Mouse (Mus musculus) hindbrain, embryonic 12.5 days (tissue): ENCODE data around the gene Tnk2. TPM values are rescaled to one million over a fixed set of nuclear protein-coding genes. Genes with fewer than 3 reads are reported as not detected.
"Not testable (repeated sequence)": the region's sequence is repeated elsewhere in the genome, so short reads cannot be mapped to it uniquely, and the experiment has no call there.

ENCODE experiments used
- ATAC-seq: fragments of 200-750 bp; cut with Nextera tagmentation; 2 replicates; pipeline ENCODE4 v1.8.0; 2017; ENCODE audit warnings: moderate TSS enrichment; ENCODE audit not compliant: low FRiP score
- H3K27ac ChIP-seq: fragments of 300-500 bp; sonication (generic); 2 replicates; pipeline ENCODE4 v1.5.1; 2016; ENCODE audit warnings: mild to moderate bottlenecking
- H3K27me3 ChIP-seq: fragments of 300-500 bp; sonication (generic); 2 replicates; pipeline ENCODE4 v1.6.1; 2016; ENCODE audit warnings: mild to moderate bottlenecking
- H3K36me3 ChIP-seq: fragments of 300-500 bp; sonication (generic); 2 replicates; pipeline ENCODE4 v1.6.1; 2016; ENCODE audit warnings: mild to moderate bottlenecking
- H3K4me1 ChIP-seq: fragments of 300-500 bp; sonication (generic); 2 replicates; pipeline ENCODE4 v1.6.1; 2016
- H3K4me2 ChIP-seq: fragments of 300-500 bp; sonication (generic); replicated peaks from 2 replicates; pipeline ENCODE4 v1.6.1; 2016; ENCODE audit warnings: mild to moderate bottlenecking
- H3K4me3 ChIP-seq: fragments of 300-500 bp; sonication (generic); 2 replicates; pipeline ENCODE4 v1.5.1; 2016; ENCODE audit warnings: mild to moderate bottlenecking
- H3K9ac ChIP-seq: fragments of 300-500 bp; sonication (generic); 2 replicates; pipeline ENCODE4 v1.6.1; 2016; ENCODE audit warnings: mild to moderate bottlenecking, moderate library complexity
- H3K9me3 ChIP-seq: fragments of 300-500 bp; sonication (generic); replicated peaks from 2 replicates; pipeline ENCODE4 v1.6.1; 2016; ENCODE audit warnings: mild to moderate bottlenecking
- WGBS: fragments of 180-500 bp; shearing (Covaris S2); methylation state at CpG from one replicate; pipeline ENCODE4 v1.1.7; 2016; 5-methylcytosine and 5-hydroxymethylcytosine counted together
- polyA plus RNA-seq: library from polyadenylated mRNA; unstranded; fragments of >200 nt; fragmentation: Nextera tagmentation; extraction: Ambion mirVana; gene quantifications from 2 replicates; pipeline ENCODE4 v1.2.1, GENCODE M21; 2016

Tnk2 gene
- polyA plus RNA-seq, 1 experiment from 2014 or later: 17.2 TPM

DNA sequence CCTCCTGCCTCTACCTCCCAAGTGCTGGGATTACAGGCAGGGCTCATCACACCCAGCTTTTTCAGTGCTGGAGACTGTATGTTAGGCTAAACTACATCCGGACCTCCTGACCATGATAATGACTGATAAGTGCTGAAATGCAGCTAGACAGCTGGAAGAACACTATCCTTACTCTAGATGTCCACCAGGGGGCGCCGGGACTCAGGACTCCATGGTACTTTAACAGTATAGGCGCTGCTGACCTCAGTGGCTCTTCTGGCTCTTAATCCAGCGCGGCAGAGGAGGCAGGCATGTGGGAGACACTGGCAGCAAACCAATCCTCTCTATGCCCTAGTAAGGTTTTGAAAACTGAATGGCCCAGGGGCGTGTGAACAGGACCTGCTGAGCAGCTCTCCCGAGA, 5.2 kb upstream of the Tnk2 start:
- Histone ChIP-seq H3K27me3 (no peaks in the 10 kb centered on the region), H3K4me2 (no peak overlapping the region), H3K4me3 (no peak overlapping the region), H3K4me1 (0 out of 2 replicates have a peak, but pooled peaks cover 5% of the 10 kb centered on the region), H3K9me3 (no peaks in the 10 kb centered on the region), H3K36me3 (no peaks in the 10 kb centered on the region), H3K27ac (no peak overlapping the region), H3K9ac (no peak overlapping the region)
- ATAC-seq: 0 out of 2 replicates have a peak, but pooled peaks have one; percentile 29
- WGBS: 11% methylated on average over 8 of the region's 8 CpGs

DNA sequence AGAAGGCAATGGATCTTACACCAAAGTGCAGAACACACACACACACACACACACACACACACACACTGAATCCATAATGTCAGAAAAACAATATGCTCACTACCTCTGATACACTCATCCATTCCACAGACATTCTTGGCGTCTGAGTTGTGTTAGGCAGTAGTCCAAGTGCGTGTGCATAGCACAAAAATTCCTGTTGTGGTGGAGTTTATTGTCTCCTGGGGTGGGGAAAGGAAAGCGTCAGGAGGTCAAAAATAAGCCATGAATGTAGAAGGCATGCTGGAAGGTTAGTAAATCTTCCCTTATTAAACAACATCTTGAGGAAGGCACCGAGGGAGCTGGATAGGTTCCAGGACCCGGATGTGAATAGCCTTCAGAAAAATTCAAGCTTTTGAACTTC, 3.6 kb upstream of the Tnk2 start:
- Histone ChIP-seq H3K4me3 (no peak overlapping the region), H3K9me3 (no peaks in the 10 kb centered on the region), H3K4me1 (peaks cover 13% of the 10 kb centered on the region), H3K27ac (no peak overlapping the region), H3K27me3 (no peaks in the 10 kb centered on the region), H3K4me2 (no peak overlapping the region), H3K9ac (no peak overlapping the region), H3K36me3 (no peaks in the 10 kb centered on the region)
- no peak for ATAC-seq
- 68% methylated on average over 5 of the region's 5 CpGs for WGBS

DNA sequence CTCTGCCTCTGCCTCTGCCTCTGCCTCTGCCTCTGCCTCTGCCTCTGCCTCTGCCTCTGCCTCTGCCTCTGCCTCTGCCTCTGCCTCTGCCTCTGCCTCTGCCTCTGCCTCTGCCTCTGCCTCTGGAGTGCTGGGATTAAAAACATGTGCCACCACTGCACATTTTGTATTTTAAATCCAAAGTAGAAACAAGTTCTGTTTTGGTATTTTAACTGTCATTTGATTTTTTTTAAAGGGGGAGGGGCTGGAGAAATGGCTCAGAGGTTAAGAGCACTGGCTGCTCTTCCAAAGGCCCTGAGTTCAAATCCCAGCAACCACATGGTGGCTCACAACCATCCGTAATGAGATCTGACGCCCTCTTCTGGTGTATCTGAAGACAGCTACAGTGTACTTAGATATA, 3.0 kb upstream of the Tnk2 start:
- not testable (repeated sequence) for H3K4me3 ChIP-seq, H3K9me3 ChIP-seq, ATAC-seq, H3K36me3 ChIP-seq, H3K27ac ChIP-seq, H3K9ac ChIP-seq, H3K4me2 ChIP-seq, H3K27me3 ChIP-seq
- peaks cover 19% of the 10 kb centered on the region for H3K4me1 ChIP-seq
- 70% methylated on average over 2 of the region's 2 CpGs for whole genome bisulfite sequencing

DNA sequence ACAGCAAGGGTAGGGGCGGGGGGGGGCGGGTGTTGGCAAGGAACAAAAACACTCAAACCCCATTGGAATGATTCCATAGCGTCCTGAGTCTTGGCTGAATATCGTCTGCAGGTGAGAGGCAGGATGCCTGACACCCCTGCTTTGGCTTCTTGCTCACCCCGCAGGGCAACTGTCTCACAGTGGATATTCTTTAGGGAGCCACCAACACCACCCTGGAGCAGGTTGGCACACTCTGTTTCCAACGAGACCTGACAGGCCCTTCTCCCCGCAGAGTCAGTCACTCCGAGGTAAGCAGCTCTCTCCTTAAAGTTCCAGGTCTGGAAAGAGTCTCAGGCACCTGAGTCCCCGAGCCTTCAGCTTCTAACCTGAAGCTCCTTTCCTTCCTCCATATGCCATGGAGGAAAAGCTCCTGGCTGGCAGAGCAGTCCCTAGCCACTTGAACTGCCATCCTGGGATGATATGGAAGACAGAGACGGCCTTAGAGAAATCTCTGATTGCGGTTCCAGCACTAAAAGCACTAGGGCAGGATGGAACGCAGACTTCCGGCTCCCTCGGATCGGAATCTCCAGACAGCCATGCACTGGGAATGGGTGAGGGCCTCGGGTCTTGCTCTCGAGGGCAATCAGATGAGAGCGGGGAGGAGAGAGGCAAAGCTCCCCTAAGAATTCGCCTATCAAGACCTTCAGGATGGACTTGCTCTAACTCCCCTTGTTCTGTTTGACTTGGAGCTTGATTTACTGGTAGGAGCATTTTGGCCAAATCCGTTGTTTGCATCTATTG, 2.0 kb upstream of the Tnk2 start:
- Histone ChIP-seq H3K9ac (no peak overlapping the region), H3K4me2 (no peak overlapping the region), H3K4me3 (no peak overlapping the region), H3K27me3 (0 out of 2 replicates have a peak, but pooled peaks cover 2% of the 10 kb centered on the region), H3K27ac (no peak overlapping the region), H3K4me1 (peaks cover 26% of the 10 kb centered on the region), H3K9me3 (no peaks in the 10 kb centered on the region), H3K36me3 (no peaks in the 10 kb centered on the region)
- no peak for ATAC-seq
- 69% methylated on average over 19 of the region's 20 CpGs for WGBS

DNA sequence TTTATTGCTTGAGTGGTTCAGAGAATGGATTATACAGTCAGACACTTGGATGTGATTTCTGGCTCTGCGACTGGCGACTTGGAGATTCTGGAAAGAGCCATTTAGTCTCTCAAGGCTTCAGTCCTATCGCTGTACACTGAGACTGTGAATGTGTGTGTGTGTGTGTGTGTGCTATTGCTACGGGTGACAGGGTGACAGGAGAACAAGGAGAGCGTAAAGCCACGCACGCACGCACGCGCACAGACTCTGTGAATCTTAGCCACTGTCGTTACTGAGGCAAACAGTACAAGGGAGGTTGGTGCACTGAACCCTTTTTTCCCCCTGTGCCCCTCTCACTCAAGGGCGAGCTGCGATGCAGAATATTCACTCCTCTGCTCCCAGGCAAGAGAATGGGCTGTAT, 1.4 kb upstream of the Tnk2 start:
- Histone ChIP-seq H3K27me3 (0 out of 2 replicates have a peak, but pooled peaks cover 2% of the 10 kb centered on the region), H3K4me3 (no peak overlapping the region), H3K36me3 (no peaks in the 10 kb centered on the region), H3K4me1 (peaks cover 26% of the 10 kb centered on the region), H3K4me2 (no peak overlapping the region), H3K27ac (no peak overlapping the region), H3K9me3 (no peaks in the 10 kb centered on the region), H3K9ac (no peak overlapping the region)
- no peak for ATAC-seq
- 71% methylated on average over 13 of the region's 13 CpGs for WGBS

DNA sequence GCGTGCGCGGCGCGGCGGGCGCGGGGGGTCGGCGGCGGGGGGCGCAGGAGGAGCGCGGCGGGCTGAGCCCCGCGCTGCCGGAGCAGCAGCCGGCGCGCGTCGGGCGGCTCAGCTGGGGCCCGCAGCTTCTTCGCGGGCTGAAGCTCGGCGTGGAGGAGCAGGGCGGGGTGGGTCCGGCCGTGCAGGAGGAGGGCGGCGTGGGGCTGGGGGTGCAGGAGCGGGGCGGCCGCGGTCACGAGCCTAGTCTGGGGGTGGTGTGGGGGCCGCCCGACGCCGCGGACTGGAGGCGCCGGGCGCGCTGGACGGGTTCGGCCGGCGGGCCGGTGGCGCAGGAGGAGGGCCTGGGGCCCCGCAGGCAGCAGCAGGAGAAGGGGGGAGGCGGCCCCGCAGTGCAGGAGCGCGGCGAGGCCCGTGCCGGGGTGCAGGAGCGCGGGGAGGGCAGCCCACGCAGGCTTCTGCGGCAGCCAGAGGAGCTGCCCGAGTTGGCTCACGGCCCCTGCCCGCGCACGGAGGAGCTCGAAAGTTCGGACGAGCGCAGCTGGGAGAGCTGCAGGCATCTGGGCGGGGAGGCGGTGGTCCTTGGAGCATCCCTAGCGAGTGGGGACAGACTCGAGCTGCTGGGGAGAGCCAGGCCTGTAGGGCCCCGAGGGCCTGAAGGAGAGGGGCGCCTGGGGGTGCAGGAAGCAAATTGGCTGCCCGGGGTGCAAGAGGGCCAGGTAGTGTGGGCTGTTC, 561 bp downstream of the Tnk2 start:
- H3K27me3 ChIP-seq: 0 out of 2 replicates have a peak, but pooled peaks cover 2% of the 10 kb centered on the region
- peaks cover 26% of the 10 kb centered on the region for H3K4me1 ChIP-seq
- peak; percentile 75 for ATAC-seq
- no peaks in the 10 kb centered on the region for H3K36me3 ChIP-seq
- H3K9me3 ChIP-seq: no peaks in the 10 kb centered on the region
- peak overlapping the region; percentile 97 for H3K9ac ChIP-seq
- peak overlapping the region; percentile 93 for H3K4me3 ChIP-seq
- peak overlapping the region; percentile 93 for H3K4me2 ChIP-seq
- H3K27ac ChIP-seq: peak overlapping the region; percentile 90
- WGBS: under 1% methylated on average over 42 of the region's 82 CpGs

DNA sequence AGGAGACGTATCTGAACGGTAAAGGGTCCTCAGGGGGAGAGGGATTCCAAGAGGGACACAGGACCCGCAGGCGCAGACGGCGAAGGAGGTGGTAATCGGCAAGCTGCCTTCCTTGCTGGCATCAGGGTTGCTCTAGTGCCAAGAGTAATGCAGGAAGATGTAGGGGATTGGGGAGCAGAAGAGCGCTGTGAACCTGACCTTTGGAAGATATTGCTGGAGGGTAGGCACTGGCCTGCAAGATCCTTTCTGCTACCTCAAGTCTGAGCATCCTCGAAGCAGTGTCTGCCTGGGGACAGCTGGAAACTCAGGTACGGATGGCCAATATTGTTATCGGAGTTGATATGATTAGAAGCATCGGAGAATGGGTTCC, 1.1 kb downstream of the Tnk2 start:
- H3K27ac ChIP-seq: peak overlapping the region; percentile 90
- H3K4me3 ChIP-seq: peak overlapping the region; percentile 93
- H3K4me2 ChIP-seq: peak overlapping the region; percentile 93
- H3K9ac ChIP-seq: peak overlapping the region; percentile 97
- 10% methylated on average over 12 of the region's 12 CpGs for WGBS
- no peaks in the 10 kb centered on the region for H3K36me3 ChIP-seq
- ATAC-seq: no peak
- H3K27me3 ChIP-seq: 0 out of 2 replicates have a peak, but pooled peaks cover 2% of the 10 kb centered on the region
- peaks cover 26% of the 10 kb centered on the region for H3K4me1 ChIP-seq
- H3K9me3 ChIP-seq: no peaks in the 10 kb centered on the region

DNA sequence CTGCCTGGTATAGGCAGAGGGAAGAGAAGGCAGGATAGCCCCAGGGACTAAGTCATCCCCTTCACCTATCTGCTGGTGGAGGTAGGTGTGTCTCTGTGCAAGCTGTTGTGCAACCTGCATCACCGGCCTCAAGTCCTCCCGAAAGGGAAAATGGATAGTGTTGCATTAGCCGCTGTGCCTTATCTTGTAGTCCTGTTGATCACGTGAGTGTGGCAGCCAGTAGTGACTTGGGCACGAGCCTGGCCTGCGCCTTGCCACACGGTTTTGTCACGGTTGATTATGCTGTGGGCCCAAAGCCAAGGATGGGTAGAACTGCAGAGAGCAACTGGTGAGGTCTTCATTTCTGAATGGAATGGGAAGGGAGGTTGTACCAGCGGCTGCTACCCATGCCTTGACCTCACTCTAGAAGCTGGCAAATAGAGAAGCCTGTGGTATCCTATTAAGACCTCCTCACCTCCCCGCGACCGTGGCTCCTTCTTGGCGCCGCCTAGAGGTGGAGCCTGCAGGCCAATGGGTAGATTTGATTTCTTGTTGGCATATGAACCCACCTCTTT, 1.8 kb downstream of the Tnk2 start:
- Histone ChIP-seq H3K27me3 (0 out of 2 replicates have a peak, but pooled peaks cover 2% of the 10 kb centered on the region), H3K4me2 (peak overlapping the region; percentile 93), H3K9ac (peak overlapping the region; percentile 97; the same call in 1 of the 2 replicates), H3K4me1 (peaks cover 26% of the 10 kb centered on the region), H3K27ac (peak overlapping the region; percentile 90; the same call in 1 of the 2 replicates), H3K4me3 (peak overlapping the region; percentile 93), H3K36me3 (no peaks in the 10 kb centered on the region), H3K9me3 (no peaks in the 10 kb centered on the region)
- ATAC-seq: peak; percentile 47; the same call in 1 of the 2 replicates
- WGBS: 19% methylated on average over 14 of the region's 14 CpGs

DNA sequence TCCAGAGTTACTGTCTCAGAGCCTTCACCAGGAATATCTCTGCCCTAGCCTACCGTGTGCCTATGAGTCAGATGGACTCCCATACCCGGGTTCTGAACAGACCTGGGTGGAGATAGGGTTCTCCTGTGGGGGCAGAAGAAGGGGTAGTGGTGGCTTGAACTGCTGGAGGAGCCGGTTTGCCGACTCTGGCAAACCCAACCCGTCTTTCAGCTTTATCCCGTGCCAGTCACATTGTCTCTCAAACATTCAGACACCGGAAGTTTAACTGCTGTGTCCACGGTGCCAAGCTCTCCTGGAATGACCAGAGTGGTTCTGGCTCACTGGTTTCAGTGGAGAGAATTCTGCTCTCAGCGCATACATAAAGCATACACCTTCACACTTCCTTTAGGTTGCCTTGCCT, 2.3 kb downstream of the Tnk2 start:
- Histone ChIP-seq H3K9ac (no peak overlapping the region), H3K4me2 (peak overlapping the region; percentile 93), H3K36me3 (no peaks in the 10 kb centered on the region), H3K4me3 (peak overlapping the region; percentile 93; the same call in 1 of the 2 replicates), H3K9me3 (no peaks in the 10 kb centered on the region), H3K27ac (no peak overlapping the region), H3K27me3 (0 out of 2 replicates have a peak, but pooled peaks cover 2% of the 10 kb centered on the region), H3K4me1 (peaks cover 26% of the 10 kb centered on the region)
- WGBS: 87% methylated on average over 9 of the region's 9 CpGs
- ATAC-seq: no peak

DNA sequence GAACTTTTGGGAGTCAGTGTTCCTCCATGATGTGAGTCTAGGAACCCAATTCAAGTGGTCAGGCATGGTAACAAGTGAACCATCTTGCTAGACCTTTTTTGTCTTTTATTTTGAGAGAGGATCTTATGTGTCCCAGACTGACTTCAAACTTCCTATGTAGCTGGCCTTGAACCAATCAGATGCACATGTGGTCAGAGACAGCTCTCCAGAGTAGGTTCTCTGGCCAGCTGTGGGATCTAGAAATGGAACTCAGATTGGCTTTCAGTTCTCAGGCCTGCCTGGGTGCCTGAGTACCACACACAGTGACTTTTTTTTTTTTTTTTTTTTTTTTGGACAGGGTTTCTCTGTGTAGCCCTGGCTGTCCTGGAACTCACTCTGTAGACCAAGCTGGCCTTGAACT, 4.0 kb downstream of the Tnk2 start:
- H3K27ac ChIP-seq: no peak overlapping the region
- 0 out of 2 replicates have a peak, but pooled peaks cover 2% of the 10 kb centered on the region for H3K27me3 ChIP-seq

DNA sequence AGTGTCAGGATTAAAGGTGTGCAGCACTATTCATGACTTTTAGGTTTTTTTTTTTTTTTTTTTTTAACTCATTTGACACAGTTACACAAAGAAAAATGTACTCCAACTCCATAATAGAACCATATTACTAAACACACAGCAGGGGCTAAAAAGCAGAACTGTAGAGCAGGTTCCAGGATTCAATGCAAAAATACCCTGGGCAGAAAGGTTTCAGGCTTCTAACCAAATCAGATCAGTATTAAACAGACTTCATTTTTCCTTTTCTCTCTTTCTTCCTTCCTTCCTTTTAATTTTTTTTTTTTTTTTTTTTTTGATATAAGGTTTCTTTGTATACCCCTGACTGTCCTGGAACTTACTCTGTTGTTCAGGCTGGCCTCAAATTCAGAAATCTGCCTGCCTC, 6.8 kb downstream of the Tnk2 start:
- Histone ChIP-seq H3K9ac (no peak overlapping the region), H3K4me3 (no peak overlapping the region), H3K4me1 (peaks cover 12% of the 10 kb centered on the region), H3K9me3 (no peaks in the 10 kb centered on the region), H3K27me3 (0 out of 2 replicates have a peak, but pooled peaks cover 2% of the 10 kb centered on the region), H3K4me2 (no peak overlapping the region), H3K36me3 (no peaks in the 10 kb centered on the region), H3K27ac (no peak overlapping the region)
- ATAC-seq: no peak

More for the DNA sequence above, 4.0 kb downstream of the Tnk2 start:
- H3K4me3 ChIP-seq: no peak overlapping the region
- no peaks in the 10 kb centered on the region for H3K9me3 ChIP-seq
- no peak overlapping the region for H3K9ac ChIP-seq
- no peak overlapping the region for H3K4me2 ChIP-seq
- no peaks in the 10 kb centered on the region for H3K36me3 ChIP-seq
- peaks cover 21% of the 10 kb centered on the region for H3K4me1 ChIP-seq
- no peak for ATAC-seq

DNA sequence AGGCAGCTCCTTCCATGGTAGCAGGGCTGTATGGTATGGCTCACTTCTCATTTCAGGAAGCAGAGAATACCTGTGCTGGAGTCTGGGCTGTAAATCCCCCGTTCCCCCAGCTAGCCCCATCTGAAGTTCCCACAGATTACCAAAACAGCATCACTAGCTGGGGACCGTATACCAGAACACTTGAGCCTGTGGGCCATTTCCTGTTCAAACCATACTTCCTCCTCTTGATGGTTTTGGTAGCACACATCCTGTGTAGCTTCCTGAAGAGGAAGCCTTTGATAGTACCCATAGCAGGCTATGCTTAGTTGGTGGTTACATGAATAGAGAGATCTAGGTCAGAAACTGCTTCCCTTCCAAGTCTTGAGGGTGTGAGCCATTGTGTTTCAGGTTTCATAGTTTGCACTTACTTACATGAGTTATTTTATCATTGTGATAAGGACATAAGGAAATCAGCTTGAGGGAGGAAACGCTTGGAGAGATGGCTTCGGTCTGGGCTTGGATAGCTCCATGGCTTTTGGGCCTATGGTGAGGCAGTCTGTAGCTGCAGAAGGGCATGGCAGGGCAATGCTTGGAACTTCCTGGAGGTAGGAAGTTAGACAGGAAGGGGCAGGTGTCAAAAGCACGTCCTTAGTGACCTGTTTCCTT, 7.4 kb downstream of the Tnk2 start:
- no peaks in the 10 kb centered on the region for H3K27me3 ChIP-seq
- ATAC-seq: no peak
- no peaks in the 10 kb centered on the region for H3K9me3 ChIP-seq
- H3K27ac ChIP-seq: no peak overlapping the region
- H3K4me2 ChIP-seq: no peak overlapping the region
- H3K9ac ChIP-seq: no peak overlapping the region
- no peaks in the 10 kb centered on the region for H3K36me3 ChIP-seq
- no peak overlapping the region for H3K4me3 ChIP-seq
- WGBS: 79% methylated on average over 5 of the region's 5 CpGs
- H3K4me1 ChIP-seq: peaks cover 6% of the 10 kb centered on the region
